Mouse (Mus musculus): ENCODE measurements around the gene Taf13. TPM values are rescaled to one million over a fixed set of nuclear protein-coding genes. Genes with fewer than 3 reads are reported as not detected.

Taf13 gene
- polyA plus RNA-seq (2017; shearing (Covaris generic)): 37.7 TPM

GRCm38 (mm10) chr3:108571443-108572294 is at the start of gene Taf13:
Gene Taf13 (plus strand): TSS chr3:108571698.

GRCm38 (mm10) chr3:108533951-108534350 is 37.5 kb upstream of the Taf13 start, which contains the start of gene 1700013F07Rik:
Gene 1700013F07Rik (plus strand): TSS chr3:108534150.

GRCm38 (mm10) chr3:108536517-108537260 is 34.8 kb upstream of the Taf13 start, which contains the start of gene 5330417C22Rik:
Gene 5330417C22Rik (minus strand): TSS chr3:108536536.

GRCm38 (mm10) chr3:108562133-108562730 is 9.3 kb upstream of the Taf13 start, which contains the start of gene Tmem167b:
Gene Tmem167b (minus strand): TSS chr3:108562466.

GRCm38 (mm10) chr3:108590786-108591529 is 19.5 kb downstream of the Taf13 start, which contains the start of gene Wdr47:
Gene Wdr47 (plus strand): TSS chr3:108591279.

Other genes with a start within 250 kb of the Taf13 start
- not detected for gene Mybphl, start 206.8 kb upstream of the Taf13 start, polyA plus RNA-seq (2017; shearing (Covaris generic))
- gene Psrc1, start 187.9 kb upstream of the Taf13 start, polyA plus RNA-seq (2017; shearing (Covaris generic)): 1.9 TPM
- gene Celsr2, start 156.1 kb upstream of the Taf13 start, polyA plus RNA-seq (2017; shearing (Covaris generic)): 0.72 TPM
- 126 TPM for gene Sars, start 126.5 kb upstream of the Taf13 start, polyA plus RNA-seq (2017; shearing (Covaris generic))
- not detected for gene 1700013F07Rik, start 37.5 kb upstream of the Taf13 start, polyA plus RNA-seq (2017; shearing (Covaris generic))
- 0.87 TPM for gene 5330417C22Rik, start 35.2 kb upstream of the Taf13 start, polyA plus RNA-seq (2017; shearing (Covaris generic))
- gene Tmem167b, start 9.2 kb upstream of the Taf13 start, polyA plus RNA-seq (2017; shearing (Covaris generic)): 47.4 TPM
- gene Wdr47, start 19.6 kb downstream of the Taf13 start, polyA plus RNA-seq (2017; shearing (Covaris generic)): 15.1 TPM
- 37.3 TPM for gene Clcc1, start 82.2 kb downstream of the Taf13 start, polyA plus RNA-seq (2017; shearing (Covaris generic))
- 10.5 TPM for gene Gpsm2, start 150.6 kb downstream of the Taf13 start, polyA plus RNA-seq (2017; shearing (Covaris generic))
- not detected for gene Aknad1, start 168.0 kb downstream of the Taf13 start, polyA plus RNA-seq (2017; shearing (Covaris generic))